Mouse (Mus musculus): ENCODE measurements around the gene Hipk2. TPM values are rescaled to one million over a fixed set of nuclear protein-coding genes. Genes with fewer than 3 reads are reported as not detected.
A peak's percentile ranks its signal among the peaks of the same experiment; 100 is the strongest.

The Hipk2 gene
- polyA plus RNA-seq, 1 experiment from 2014 or later, result 11.0 TPM

- H3K9ac ChIP-seq (ENCODE audit: low read length), result no peak overlapping the region
- no peak for ATAC-seq (ENCODE audit: insufficient number of reproducible peaks, insufficient read depth, low FRiP score, low read depth)
- 91% methylated on average over 3 of the region's 3 CpGs for WGBS
- H3K4me1 ChIP-seq (ENCODE audit: control insufficient read depth in 2 of 2, insufficient read depth in 2 of 2, low read length in 2 of 2), result peaks cover 2 to 21% of the 10 kb centered on the region in 2 experiments
- no peak overlapping the region for H3K4me2 ChIP-seq (ENCODE audit: low read length)
- H3K27me3 ChIP-seq (ENCODE audit: control insufficient read depth, insufficient read depth, low read length), result no peaks in the 10 kb centered on the region
- no peaks in the 10 kb centered on the region for H3K9me3 ChIP-seq (ENCODE audit: control insufficient read depth, low read length)
- H3K36me3 ChIP-seq (ENCODE audit: control insufficient read depth, insufficient read depth, low read length), result no peaks in the 10 kb centered on the region
- H3K27ac ChIP-seq (replicated peaks in 1 of 2; ENCODE audit: control insufficient read depth in 1 of 2, insufficient read depth in 1 of 2, low read depth in 2 of 2, low read length in 2 of 2), result no peak overlapping the region
- H3K4me3 ChIP-seq (ENCODE audit: control insufficient read depth in 1 of 2, insufficient read depth in 1 of 2, low read depth in 1 of 2, low read length in 2 of 2), result no peak overlapping the region
Observed at GRCm38 (mm10) chr6:38792966-38793365, 83.0 kb downstream of the Hipk2 start.

DNA sequence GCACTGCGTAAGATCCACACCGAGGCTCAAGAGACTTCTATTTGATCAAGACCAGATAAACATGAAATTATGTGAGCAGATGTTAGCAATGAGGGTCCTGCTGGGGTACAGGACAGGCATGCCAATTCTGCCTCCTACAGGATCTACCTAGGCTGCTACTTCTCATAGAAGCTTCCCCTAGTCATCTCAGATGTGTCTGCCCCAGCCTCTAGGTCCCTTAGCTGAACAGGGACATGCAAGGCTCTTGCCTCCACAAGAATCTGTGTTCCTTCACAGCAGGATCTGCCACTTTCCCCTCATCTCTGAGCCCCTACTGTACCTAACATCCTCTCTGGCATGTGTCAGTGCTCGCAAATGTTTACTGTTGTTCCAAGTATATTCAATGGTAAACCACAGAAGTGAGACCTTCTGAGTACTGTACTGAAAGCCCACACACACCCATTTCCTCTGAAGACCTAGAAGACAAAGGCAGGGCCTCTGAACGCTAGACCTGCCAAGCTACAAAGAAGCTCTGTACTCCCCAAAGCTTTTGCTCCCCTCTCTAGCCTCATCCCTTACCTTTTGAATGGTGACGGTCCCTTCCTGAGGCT lies 86.6 kb downstream of the Hipk2 start:
- no peaks in the 10 kb centered on the region for H3K36me3 ChIP-seq (ENCODE audit: control insufficient read depth, insufficient read depth, low read length)
- no peaks in the 10 kb centered on the region for H3K9me3 ChIP-seq (ENCODE audit: control insufficient read depth, low read length)
- H3K4me2 ChIP-seq (ENCODE audit: low read length), result no peak overlapping the region
- no peak overlapping the region for H3K9ac ChIP-seq (ENCODE audit: low read length)
- H3K27ac ChIP-seq (replicated peaks in 1 of 2; ENCODE audit: control insufficient read depth in 1 of 2, insufficient read depth in 1 of 2, low read depth in 2 of 2, low read length in 2 of 2), result no peak overlapping the region
- H3K27me3 ChIP-seq (ENCODE audit: control insufficient read depth, insufficient read depth, low read length), result no peaks in the 10 kb centered on the region
- peaks cover 3 to 33% of the 10 kb centered on the region in 2 experiments for H3K4me1 ChIP-seq (ENCODE audit: control insufficient read depth in 2 of 2, insufficient read depth in 2 of 2, low read length in 2 of 2)
- H3K4me3 ChIP-seq (ENCODE audit: control insufficient read depth in 1 of 2, insufficient read depth in 1 of 2, low read depth in 1 of 2, low read length in 2 of 2), result no peak overlapping the region
- ATAC-seq (ENCODE audit: insufficient number of reproducible peaks, insufficient read depth, low FRiP score, low read depth), result no peak
- WGBS, result 79% methylated on average over 5 of the region's 5 CpGs

DNA sequence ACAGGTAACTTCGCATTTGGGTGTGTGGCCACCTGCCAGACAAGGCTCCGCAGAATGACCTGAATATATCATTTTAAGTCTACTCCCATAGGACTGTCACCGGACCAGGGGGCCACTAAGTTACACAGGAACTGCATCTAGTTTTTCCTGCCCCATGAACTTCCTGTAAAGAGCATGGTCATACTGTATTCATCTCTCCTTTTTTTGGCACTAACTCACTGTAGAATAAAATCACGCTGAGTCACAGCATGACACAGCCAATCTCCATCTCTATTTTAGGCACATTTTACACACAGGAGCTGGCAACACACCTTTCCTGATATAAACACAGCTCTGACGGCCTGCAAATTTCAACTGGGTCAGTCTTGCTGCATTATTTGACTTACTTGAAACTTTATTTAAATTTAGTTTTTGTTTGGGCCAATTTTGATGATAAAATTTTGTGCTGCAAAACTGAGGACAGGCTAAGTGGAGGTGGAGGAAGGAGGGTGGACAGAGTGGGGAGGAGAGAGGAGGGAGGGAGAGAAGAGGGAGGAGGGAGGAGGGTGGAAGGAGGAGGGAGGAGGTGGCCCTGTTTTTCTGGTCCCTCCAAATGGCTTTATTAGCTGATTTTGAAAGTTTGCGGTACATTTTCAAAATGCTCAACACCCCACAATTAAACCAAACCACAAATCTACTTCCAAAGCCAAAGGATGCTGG lies 88.0 kb downstream of the Hipk2 start:
- H3K27me3 ChIP-seq (ENCODE audit: control insufficient read depth, insufficient read depth, low read length), result no peaks in the 10 kb centered on the region
- ATAC-seq (ENCODE audit: insufficient number of reproducible peaks, insufficient read depth, low FRiP score, low read depth), result no peak
- no peak overlapping the region for H3K4me3 ChIP-seq (ENCODE audit: control insufficient read depth in 1 of 2, insufficient read depth in 1 of 2, low read depth in 1 of 2, low read length in 2 of 2)
- H3K9ac ChIP-seq (ENCODE audit: low read length), result no peak overlapping the region
- peaks cover 3 to 33% of the 10 kb centered on the region in 2 experiments; a peak in 3 of 4 replicates for H3K4me1 ChIP-seq (ENCODE audit: control insufficient read depth in 2 of 2, insufficient read depth in 2 of 2, low read length in 2 of 2)
- no peak overlapping the region for H3K4me2 ChIP-seq (ENCODE audit: low read length)
- no peaks in the 10 kb centered on the region for H3K36me3 ChIP-seq (ENCODE audit: control insufficient read depth, insufficient read depth, low read length)
- WGBS, result 67% methylated on average over 6 of the region's 6 CpGs
- no peaks in the 10 kb centered on the region for H3K9me3 ChIP-seq (ENCODE audit: control insufficient read depth, low read length)
- H3K27ac ChIP-seq (replicated peaks in 1 of 2; ENCODE audit: control insufficient read depth in 1 of 2, insufficient read depth in 1 of 2, low read depth in 2 of 2, low read length in 2 of 2), result no peak overlapping the region

DNA sequence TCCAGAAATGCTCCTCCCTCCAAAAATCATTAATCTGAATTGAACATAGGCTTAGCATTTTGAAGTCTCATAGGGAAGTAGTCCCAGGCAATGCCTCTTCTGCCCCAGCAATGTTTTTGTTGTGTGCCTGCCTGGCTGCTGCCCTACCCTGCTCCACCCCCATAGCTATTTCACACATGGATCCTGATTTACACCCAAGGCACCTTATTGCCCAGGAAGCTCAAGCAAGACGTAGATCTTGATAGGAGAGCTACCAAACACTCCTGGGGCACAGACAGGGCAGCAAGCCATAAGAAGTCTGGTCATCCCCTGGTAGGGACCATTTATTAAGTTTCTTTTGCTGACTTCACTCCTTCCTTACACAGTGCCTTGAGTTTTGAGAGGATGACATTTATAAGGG lies 88.8 kb downstream of the Hipk2 start:
- Histone ChIP-seq H3K36me3 (ENCODE audit: control insufficient read depth, insufficient read depth, low read length) (no peaks in the 10 kb centered on the region), H3K9ac (ENCODE audit: low read length) (0 out of 2 replicates have a peak overlapping the region, but pooled peaks have one; percentile 5), H3K27ac (replicated peaks in 1 of 2; ENCODE audit: control insufficient read depth in 1 of 2, insufficient read depth in 1 of 2, low read depth in 2 of 2, low read length in 2 of 2) (no peak overlapping the region), H3K27me3 (ENCODE audit: control insufficient read depth, insufficient read depth, low read length) (no peaks in the 10 kb centered on the region), H3K4me2 (ENCODE audit: low read length) (no peak overlapping the region), H3K4me1 (ENCODE audit: control insufficient read depth in 2 of 2, insufficient read depth in 2 of 2, low read length in 2 of 2) (peaks cover 3 to 33% of the 10 kb centered on the region in 2 experiments; a peak in 3 of 4 replicates), H3K4me3 (ENCODE audit: control insufficient read depth in 1 of 2, insufficient read depth in 1 of 2, low read depth in 1 of 2, low read length in 2 of 2) (no peak overlapping the region), H3K9me3 (ENCODE audit: control insufficient read depth, low read length) (no peaks in the 10 kb centered on the region)
- no peak for ATAC-seq (ENCODE audit: insufficient number of reproducible peaks, insufficient read depth, low FRiP score, low read depth)
- WGBS, result 37% methylated on average over 1 of the region's 1 CpGs

DNA sequence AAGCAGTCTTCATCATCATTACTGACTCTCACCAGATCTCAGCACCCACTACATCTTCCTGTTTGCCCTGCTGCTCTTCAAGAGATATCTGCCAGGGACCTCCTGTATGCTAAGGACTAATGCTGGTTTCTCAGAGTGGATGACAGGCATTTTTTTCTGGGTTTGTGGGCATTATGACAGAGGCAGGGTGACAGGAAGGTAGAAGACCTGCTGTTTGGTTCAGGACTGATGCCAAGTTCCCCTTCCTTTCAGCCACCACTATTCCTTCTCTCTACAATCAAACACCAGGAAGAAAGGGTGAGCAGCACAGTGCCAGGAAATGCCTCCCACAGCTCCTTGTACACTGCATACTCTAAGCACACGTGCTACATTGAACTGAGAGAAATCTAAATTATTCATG lies 90.2 kb downstream of the Hipk2 start:
- ATAC-seq (ENCODE audit: insufficient number of reproducible peaks, insufficient read depth, low FRiP score, low read depth), result no peak
- Histone ChIP-seq H3K4me1 (ENCODE audit: control insufficient read depth in 2 of 2, insufficient read depth in 2 of 2, low read length in 2 of 2) (peaks cover 3 to 33% of the 10 kb centered on the region in 2 experiments; a peak in 3 of 4 replicates), H3K4me3 (ENCODE audit: control insufficient read depth in 1 of 2, insufficient read depth in 1 of 2, low read depth in 1 of 2, low read length in 2 of 2) (no peak overlapping the region), H3K4me2 (ENCODE audit: low read length) (no peak overlapping the region), H3K27ac (replicated peaks in 1 of 2; ENCODE audit: control insufficient read depth in 1 of 2, insufficient read depth in 1 of 2, low read depth in 2 of 2, low read length in 2 of 2) (no peak overlapping the region; a peak in 1 of 4 replicates), H3K9ac (ENCODE audit: low read length) (peak overlapping the region; percentile 11; the same call in 1 of the 2 replicates), H3K36me3 (ENCODE audit: control insufficient read depth, insufficient read depth, low read length) (no peaks in the 10 kb centered on the region), H3K9me3 (ENCODE audit: control insufficient read depth, low read length) (no peaks in the 10 kb centered on the region), H3K27me3 (ENCODE audit: control insufficient read depth, insufficient read depth, low read length) (no peaks in the 10 kb centered on the region)
- 52% methylated on average over 1 of the region's 1 CpGs for WGBS

GRCm38 (mm10) chr6:38779411-38779810 lies 96.6 kb downstream of the Hipk2 start:
- H3K27me3 ChIP-seq (ENCODE audit: control insufficient read depth, insufficient read depth, low read length), result no peaks in the 10 kb centered on the region
- no peak overlapping the region for H3K4me3 ChIP-seq (ENCODE audit: control insufficient read depth in 1 of 2, insufficient read depth in 1 of 2, low read depth in 1 of 2, low read length in 2 of 2)
- H3K4me1 ChIP-seq (ENCODE audit: control insufficient read depth in 2 of 2, insufficient read depth in 2 of 2, low read length in 2 of 2), result peaks cover 0 to 14% of the 10 kb centered on the region in 2 experiments; a peak in 2 of 4 replicates
- no peak for ATAC-seq (ENCODE audit: insufficient number of reproducible peaks, insufficient read depth, low FRiP score, low read depth)
- no peak overlapping the region for H3K4me2 ChIP-seq (ENCODE audit: low read length)
- no peaks in the 10 kb centered on the region for H3K9me3 ChIP-seq (ENCODE audit: control insufficient read depth, low read length)
- no peak overlapping the region for H3K9ac ChIP-seq (ENCODE audit: low read length)
- H3K27ac ChIP-seq (replicated peaks in 1 of 2; ENCODE audit: control insufficient read depth in 1 of 2, insufficient read depth in 1 of 2, low read depth in 2 of 2, low read length in 2 of 2), result no peak overlapping the region; a peak in 1 of 4 replicates
- H3K36me3 ChIP-seq (ENCODE audit: control insufficient read depth, insufficient read depth, low read length), result no peaks in the 10 kb centered on the region
- WGBS, result 83% methylated on average over 7 of the region's 7 CpGs

- ATAC-seq (ENCODE audit: insufficient number of reproducible peaks, insufficient read depth, low FRiP score, low read depth), result no peak
- Histone ChIP-seq H3K27ac (replicated peaks in 1 of 2; ENCODE audit: control insufficient read depth in 1 of 2, insufficient read depth in 1 of 2, low read depth in 2 of 2, low read length in 2 of 2) (no peak overlapping the region), H3K27me3 (ENCODE audit: control insufficient read depth, insufficient read depth, low read length) (no peaks in the 10 kb centered on the region), H3K9ac (ENCODE audit: low read length) (no peak overlapping the region), H3K9me3 (ENCODE audit: control insufficient read depth, low read length) (no peaks in the 10 kb centered on the region), H3K36me3 (ENCODE audit: control insufficient read depth, insufficient read depth, low read length) (no peaks in the 10 kb centered on the region), H3K4me2 (ENCODE audit: low read length) (no peak overlapping the region), H3K4me3 (ENCODE audit: control insufficient read depth in 1 of 2, insufficient read depth in 1 of 2, low read depth in 1 of 2, low read length in 2 of 2) (no peak overlapping the region), H3K4me1 (ENCODE audit: control insufficient read depth in 2 of 2, insufficient read depth in 2 of 2, low read length in 2 of 2) (peaks cover 0 to 14% of the 10 kb centered on the region in 2 experiments; a peak in 2 of 4 replicates)
Observed at GRCm38 (mm10) chr6:38778887-38779286, 97.1 kb downstream of the Hipk2 start.
